Mouse (Mus musculus) C2C12 (cell line): ENCODE measurements at regions not wholly inside any gene's neighbourhood (a gene's known extent, or its start where the extent isn't known, plus 50 kb on each side); places are given as distances from the start of the nearest gene placed in this dataset.
"Not testable (repeated sequence)": the region's sequence is repeated elsewhere in the genome, so short reads cannot be mapped to it uniquely, and the experiment has no call there.

Source experiments
- H3K27me3 ChIP-seq: one replicate; pipeline ENCODE4 v1.6.1; 2011; ENCODE audit not compliant: control insufficient read depth, insufficient read depth, insufficient read length
- H3K36me3 ChIP-seq: one replicate; pipeline ENCODE4 v1.6.1; 2011; ENCODE audit not compliant: control insufficient read depth, insufficient read depth
- H3K4me3 ChIP-seq: one replicate; pipeline ENCODE4 v1.5.1; 2011; ENCODE audit warnings: mild to moderate bottlenecking, control low read depth; ENCODE audit not compliant: poor library complexity, insufficient read depth, severe bottlenecking
- H3K79me2 ChIP-seq: one replicate; pipeline ENCODE4 v1.6.1; 2011; ENCODE audit not compliant: control insufficient read depth, insufficient read depth
- H3K79me3 ChIP-seq: one replicate; pipeline ENCODE4 v1.6.1; 2011; ENCODE audit warnings: low read depth, control low read depth
- H3ac ChIP-seq: one replicate; pipeline ENCODE3; 2011; ENCODE audit warnings: low read depth; ENCODE audit not compliant: control insufficient read depth, insufficient read length
- CEBPB ChIP-seq: IDR thresholded peaks from one replicate; pipeline ENCODE4 v1.6.1; 2011; ENCODE audit warnings: low read depth, mild to moderate bottlenecking, control low read depth, moderate library complexity
- CTCF ChIP-seq: IDR thresholded peaks from one replicate; pipeline ENCODE4 v1.5.1; 2011; ENCODE audit not compliant: control insufficient read depth, insufficient read depth, insufficient read length
- FOSL1 ChIP-seq: IDR thresholded peaks from one replicate; pipeline ENCODE4 v1.8.0; 2011; ENCODE audit warnings: mild to moderate bottlenecking, low read length; ENCODE audit not compliant: poor library complexity, insufficient read depth, severe bottlenecking
- MAX ChIP-seq: IDR thresholded peaks from one replicate; pipeline ENCODE4 v1.6.1; 2011; ENCODE audit warnings: mild to moderate bottlenecking, control low read depth
- MYOD1 ChIP-seq: IDR thresholded peaks from one replicate; pipeline ENCODE4 v1.6.1; 2011; ENCODE audit warnings: low read depth; ENCODE audit not compliant: control insufficient read depth, insufficient read length
- MYOG ChIP-seq: IDR thresholded peaks from one replicate; pipeline ENCODE4 v1.6.1; 2011; ENCODE audit not compliant: control insufficient read depth, insufficient read length; ENCODE audit errors: extremely low read depth
- USF1 ChIP-seq: IDR thresholded peaks from one replicate; pipeline ENCODE4 v1.6.1; 2011; ENCODE audit warnings: low read depth, mild to moderate bottlenecking, control low read depth, moderate library complexity

DNA sequence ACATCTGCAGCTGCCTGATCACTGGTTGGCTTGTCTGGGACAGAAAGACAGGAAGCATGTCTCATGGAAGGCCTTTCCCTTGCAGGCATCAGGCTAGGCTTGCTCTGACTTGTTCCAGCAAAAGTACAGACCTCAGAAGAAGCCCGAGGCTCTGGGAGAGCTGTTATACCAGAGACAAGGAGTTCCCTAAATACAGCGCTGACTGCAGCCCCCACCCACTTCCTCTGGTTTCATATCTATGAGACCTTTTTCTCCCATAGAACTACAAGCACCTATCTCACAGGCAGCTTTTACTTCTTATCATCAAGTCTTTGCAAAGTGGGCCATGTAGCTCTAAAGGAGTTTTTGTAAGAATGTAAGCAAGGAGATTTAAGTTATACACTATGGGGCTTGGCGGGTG lies 312.2 kb upstream of the Vmn1r3 start:
- H3ac ChIP-seq, H3K27me3 ChIP-seq, H3K4me3 ChIP-seq, H3K79me3 ChIP-seq, H3K36me3 ChIP-seq, H3K79me2 ChIP-seq: not testable (repeated sequence)

DNA sequence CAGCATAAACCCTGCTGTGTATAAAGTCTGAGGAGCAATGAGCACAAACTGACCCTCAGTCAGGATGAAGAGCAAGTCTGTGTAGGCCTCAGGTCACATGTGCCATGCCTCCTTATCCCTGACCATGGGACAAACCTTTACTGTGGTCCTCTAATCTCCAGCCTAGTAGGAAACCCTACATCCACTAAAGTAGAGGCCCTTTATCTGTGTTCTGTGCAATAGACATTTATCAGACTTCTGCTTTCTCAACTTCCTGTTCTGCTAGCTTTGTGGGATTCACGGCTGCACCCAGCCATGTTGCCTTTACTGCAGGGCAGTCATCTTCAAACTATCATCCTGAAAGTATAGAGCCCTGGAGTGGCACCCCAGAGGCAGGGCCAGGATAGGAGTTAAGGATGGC lies 310.8 kb upstream of the Vmn1r3 start:
- not testable (repeated sequence) for H3ac ChIP-seq

GRCm38 (mm10) chr4:3494123-3494681 lies 309.0 kb upstream of the Vmn1r3 start:
- not testable (repeated sequence) for H3ac ChIP-seq, H3K4me3 ChIP-seq, H3K79me3 ChIP-seq, H3K36me3 ChIP-seq, H3K27me3 ChIP-seq, H3K79me2 ChIP-seq

More for the DNA sequence above, 310.8 kb upstream of the Vmn1r3 start:
- not testable (repeated sequence) for H3K27me3 ChIP-seq, H3K4me3 ChIP-seq, H3K79me3 ChIP-seq, H3K79me2 ChIP-seq, H3K36me3 ChIP-seq

DNA sequence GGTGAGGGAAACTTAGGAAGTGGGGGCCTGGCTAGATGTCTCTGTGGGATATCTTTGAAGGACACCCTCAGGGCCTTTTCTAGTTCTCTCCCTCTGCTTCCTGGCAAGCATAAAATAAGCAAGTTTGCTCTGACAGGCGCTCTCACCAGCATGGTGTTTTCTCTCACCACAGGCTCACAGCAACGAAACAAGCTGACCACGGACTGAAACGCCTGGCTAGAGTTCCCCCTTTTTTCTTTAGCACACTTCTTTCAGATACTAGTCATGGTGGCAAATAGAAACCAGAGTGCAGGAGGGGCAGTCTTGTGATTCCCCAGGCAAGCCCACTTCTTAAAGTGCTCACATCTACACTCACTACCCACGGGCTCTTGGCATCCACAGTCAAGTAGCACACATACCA lies 305.7 kb upstream of the Vmn1r3 start:
- not testable (repeated sequence) for H3K79me3 ChIP-seq, H3ac ChIP-seq, H3K4me3 ChIP-seq, H3K79me2 ChIP-seq, H3K36me3 ChIP-seq, H3K27me3 ChIP-seq

GRCm38 (mm10) chr4:3482092-3482491 lies 296.9 kb upstream of the Vmn1r3 start:
- no peaks in the 10 kb centered on the region for H3K79me3 ChIP-seq
- TF ChIP-seq CEBPB, result no peak
- TF ChIP-seq USF1, result no peak
- TF ChIP-seq MYOD1, result no peak
- no peak for TF ChIP-seq CTCF
- TF ChIP-seq MYOG, result no peak
- no peak for TF ChIP-seq MAX
- TF ChIP-seq FOSL1, result no peak
- no peaks in the 10 kb centered on the region for H3K36me3 ChIP-seq
- no peak overlapping the region for H3K4me3 ChIP-seq
- H3K79me2 ChIP-seq, result no peaks in the 10 kb centered on the region
- H3K27me3 ChIP-seq, result no peaks in the 10 kb centered on the region
- H3ac ChIP-seq, result no peak overlapping the region

DNA sequence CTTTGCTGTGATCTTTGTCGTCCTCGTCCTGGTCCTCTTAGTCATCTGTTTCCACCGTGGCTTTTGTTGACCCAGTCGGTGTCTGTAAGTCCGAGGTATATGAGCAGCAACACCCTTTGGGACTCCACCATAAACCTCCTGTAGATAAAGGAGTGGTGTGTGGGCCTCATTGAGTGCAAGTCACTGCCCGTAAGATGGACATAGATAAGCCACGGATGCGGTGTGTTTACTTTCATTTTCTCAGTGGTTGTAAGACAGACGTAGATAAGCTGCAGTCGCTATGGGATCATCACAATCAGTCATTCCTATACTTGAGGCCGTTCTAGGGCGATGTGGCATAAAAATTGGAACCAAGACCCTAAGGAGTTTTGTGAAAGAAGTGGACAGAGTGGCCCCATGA lies 271.6 kb upstream of the Vmn1r3 start:
- TF ChIP-seq CEBPB, result no peak
- TF ChIP-seq MAX, result no peak
- no peak for TF ChIP-seq CTCF
- TF ChIP-seq FOSL1, result no peak
- no peak for TF ChIP-seq MYOG
- TF ChIP-seq USF1, result no peak
- no peak for TF ChIP-seq MYOD1
- H3ac ChIP-seq, result no peak overlapping the region
- no peak overlapping the region for H3K4me3 ChIP-seq
- no peaks in the 10 kb centered on the region for H3K27me3 ChIP-seq
- H3K36me3 ChIP-seq, result no peaks in the 10 kb centered on the region
- no peaks in the 10 kb centered on the region for H3K79me3 ChIP-seq
- no peaks in the 10 kb centered on the region for H3K79me2 ChIP-seq

DNA sequence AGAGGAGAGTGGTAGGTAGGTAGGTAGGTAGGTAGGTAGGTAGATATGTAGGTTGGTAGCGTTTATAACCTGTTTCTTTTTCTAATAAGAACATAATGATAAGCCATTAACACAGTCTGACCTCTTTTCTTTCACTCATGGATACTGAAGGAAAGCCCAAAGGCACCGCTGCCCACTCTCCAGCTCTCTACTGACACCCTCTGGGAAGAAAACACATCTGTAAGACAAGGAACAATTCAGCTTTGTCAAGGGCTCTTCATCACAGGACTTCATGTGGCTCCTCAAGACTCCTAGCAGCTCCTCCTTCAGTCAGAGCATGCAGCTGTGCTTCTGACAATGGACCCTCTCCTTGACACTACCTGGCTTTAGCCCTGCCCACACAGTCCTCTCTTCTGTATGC lies 252.2 kb upstream of the Vmn1r3 start:
- H3ac ChIP-seq, H3K79me3 ChIP-seq, H3K27me3 ChIP-seq, H3K36me3 ChIP-seq, H3K79me2 ChIP-seq, H3K4me3 ChIP-seq: not testable (repeated sequence)

- H3K4me3 ChIP-seq, result no peak overlapping the region
- no peaks in the 10 kb centered on the region for H3K79me3 ChIP-seq
- H3K27me3 ChIP-seq, result no peaks in the 10 kb centered on the region
- no peak for TF ChIP-seq MAX
- TF ChIP-seq FOSL1, result no peak
- no peak overlapping the region for H3ac ChIP-seq
- H3K79me2 ChIP-seq, result no peaks in the 10 kb centered on the region
- H3K36me3 ChIP-seq, result no peaks in the 10 kb centered on the region
Measured at GRCm38 (mm10) chr4:3427968-3428367, 242.8 kb upstream of the Vmn1r3 start.
